Mouse (Mus musculus) liver, embryonic 14.5 days (tissue): Measurements from ENCODE around the gene Pola1. TPM values are rescaled to one million over a fixed set of nuclear protein-coding genes. Genes with fewer than 3 reads are reported as not detected.

Experiments
- ATAC-seq: fragments of 200-750 bp; cut with Nextera tagmentation; 2 replicates; pipeline ENCODE4 v1.8.0; 2017; ENCODE audit warnings: moderate number of reproducible peaks, mild to moderate bottlenecking, moderate library complexity; ENCODE audit not compliant: insufficient read depth
- DNase-seq, 3 experiments: peaks; one replicate each; pipeline ENCODE4 v3.0.0-alpha.2; 2012 to 2013; ENCODE audit warnings: low read depth in 3 of 3, low spot score in 3 of 3
- H3K27ac ChIP-seq: fragments of 300-500 bp; sonication (generic); 2 replicates; pipeline ENCODE4 v1.5.1; 2014; ENCODE audit warnings: moderate library complexity, mild to moderate bottlenecking, control low read depth, inconsistent platforms
- H3K27me3 ChIP-seq: fragments of 300-500 bp; sonication (generic); 2 replicates; pipeline ENCODE4 v1.6.1; 2014; ENCODE audit warnings: mild to moderate bottlenecking, low read length, moderate library complexity; ENCODE audit not compliant: control insufficient read depth, insufficient read depth
- H3K36me3 ChIP-seq: fragments of 300-500 bp; sonication (generic); replicated peaks from 2 replicates; pipeline ENCODE4 v1.6.1; 2014; ENCODE audit warnings: low read depth; ENCODE audit not compliant: control insufficient read depth, insufficient read depth
- H3K4me1 ChIP-seq, 2 experiments: fragments of 200-500 bp in 1 of 2; fragments of 300-500 bp in 1 of 2; sonication (generic) in 1 of 2; replicated peaks; 2 replicates each; pipeline ENCODE4 v1.6.1; 2012 to 2014; ENCODE audit warnings: antibody characterized with exemption in 1 of 2, inconsistent platforms in 1 of 2, low read length in 1 of 2; ENCODE audit not compliant: control insufficient read depth in 2 of 2, insufficient read depth in 2 of 2
- H3K4me2 ChIP-seq: fragments of 300-500 bp; sonication (generic); 2 replicates; pipeline ENCODE4 v1.6.1; 2014; ENCODE audit warnings: low read depth, mild to moderate bottlenecking, control low read depth, moderate library complexity
- H3K4me3 ChIP-seq, 2 experiments: fragments of 200-500 bp in 1 of 2; fragments of 300-500 bp in 1 of 2; sonication (generic) in 1 of 2; 2 replicates each; pipeline ENCODE4 v1.5.1; 2012 to 2014; ENCODE audit warnings: low read depth in 2 of 2, low read length in 2 of 2, mild to moderate bottlenecking in 2 of 2, control low read depth in 1 of 2, inconsistent platforms in 1 of 2, moderate library complexity in 1 of 2; ENCODE audit not compliant: insufficient read depth in 1 of 2
- H3K9ac ChIP-seq: fragments of 300-500 bp; sonication (generic); replicated peaks from 2 replicates; pipeline ENCODE4 v1.6.1; 2014; ENCODE audit warnings: mild to moderate bottlenecking, control low read depth, moderate library complexity
- H3K9me3 ChIP-seq: fragments of 300-500 bp; sonication (generic); 2 replicates; pipeline ENCODE4 v1.6.1; 2016; ENCODE audit warnings: low read length, mixed read lengths; ENCODE audit not compliant: control insufficient read depth
- CTCF ChIP-seq: IDR thresholded peaks from 2 replicates; pipeline ENCODE4 v1.5.1; 2016; ENCODE audit warnings: antibody characterized with exemption, low read depth, control low read depth
- EP300 ChIP-seq: IDR thresholded peaks from 2 replicates; pipeline ENCODE4 v1.6.1; 2016; ENCODE audit warnings: antibody characterized with exemption, low read depth
- WGBS: fragments of 180-500 bp; shearing (Covaris S2); extraction: QIAGEN DNeasy Blood & Tissue Kit; methylation state at CpG from one replicate; pipeline ENCODE4 v1.1.7; 2014; ENCODE audit not compliant: insufficient replicate concordance; 5-methylcytosine and 5-hydroxymethylcytosine counted together
- polyA plus RNA-seq, 2 experiments: library from polyadenylated mRNA; depleted of rRNA in 1 of 2; stranded (reverse) in 1 of 2; unstranded in 1 of 2; fragments of >200 nt; fragmentation: Nextera tagmentation in 1 of 2; extraction: Ambion mirVana in 1 of 2; gene quantifications; 2 replicates each; pipeline versions ENCODE4 v1.2.1 to v1.2.3; 2012 to 2014

The Pola1 gene
- polyA plus RNA-seq, 2 experiments = 6.7 to 14.3 TPM

GRCm38 (mm10) chrX:93275689-93276088 is 356.3 kb downstream of the Pola1 start:
- Histone ChIP-seq H3K27me3 (no peaks in the 10 kb centered on the region), H3K4me3 (no peak overlapping the region), H3K9me3 (no peaks in the 10 kb centered on the region), H3K36me3 (no peaks in the 10 kb centered on the region), H3K4me1 (no peaks in the 10 kb centered on the region), H3K9ac (no peak overlapping the region), H3K4me2 (no peak overlapping the region), H3K27ac (no peak overlapping the region)
- WGBS = 51% methylated on average over 3 of the region's 3 CpGs
- TF ChIP-seq EP300 = no peak
- no peak for TF ChIP-seq CTCF
- no peak for DNase-seq
- ATAC-seq = no peak

Other genes with a start within 250 kb of the Pola1 start
- 6.3 and 8.3 TPM in 2 replicates for gene Pcyt1b, start 22.7 kb upstream of the Pola1 start, polyA plus RNA-seq (2012; rRNA removed)
- 4.3 and 4.8 TPM in 2 replicates for gene Pcyt1b, start 22.7 kb upstream of the Pola1 start, polyA plus RNA-seq (2014; fragmentation: Nextera tagmentation; extraction: Ambion mirVana)
- gene Pdk3, start 200.0 kb upstream of the Pola1 start, polyA plus RNA-seq (2012; rRNA removed) = 9.1 and 12.4 TPM in 2 replicates
- 33.2 and 38.3 TPM in 2 replicates for gene Pdk3, start 200.0 kb upstream of the Pola1 start, polyA plus RNA-seq (2014; fragmentation: Nextera tagmentation; extraction: Ambion mirVana)